Mouse (Mus musculus): ENCODE results near the gene Rere. TPM values are rescaled to one million over a fixed set of nuclear protein-coding genes. Genes with fewer than 3 reads are reported as not detected.
A peak's percentile ranks its signal among the peaks of the same experiment; 100 is the strongest.

Gene Rere
- total RNA-seq, 2 experiments from 2014 or later = 39.6 to 46.7 TPM

- DNase-seq = no peak
These were observed 334.0 kb downstream of the Rere start for GRCm38 (mm10) chr4:150615251-150616028.

GRCm38 (mm10) chr4:150616029-150616420 lies 334.6 kb downstream of the Rere start:
- peak; percentile 46 to 52 for DNase-seq

DNA sequence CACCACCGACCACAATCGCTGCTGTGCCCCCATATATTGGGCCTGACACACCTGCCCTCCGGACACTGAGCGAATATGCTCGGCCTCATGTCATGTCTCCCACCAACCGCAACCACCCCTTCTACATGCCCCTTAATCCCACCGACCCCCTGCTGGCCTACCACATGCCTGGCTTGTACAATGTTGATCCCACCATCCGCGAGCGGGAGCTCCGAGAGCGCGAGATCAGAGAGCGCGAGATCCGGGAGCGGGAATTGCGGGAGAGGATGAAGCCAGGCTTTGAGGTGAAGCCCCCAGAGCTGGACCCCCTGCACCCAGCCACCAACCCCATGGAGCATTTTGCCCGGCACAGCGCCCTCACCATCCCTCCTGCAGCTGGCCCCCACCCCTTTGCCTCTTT lies 335.4 kb downstream of the Rere start:
- no peak for DNase-seq

- DNase-seq = no peak
These were observed 337.6 kb downstream of the Rere start for GRCm38 (mm10) chr4:150619011-150619410.

DNA sequence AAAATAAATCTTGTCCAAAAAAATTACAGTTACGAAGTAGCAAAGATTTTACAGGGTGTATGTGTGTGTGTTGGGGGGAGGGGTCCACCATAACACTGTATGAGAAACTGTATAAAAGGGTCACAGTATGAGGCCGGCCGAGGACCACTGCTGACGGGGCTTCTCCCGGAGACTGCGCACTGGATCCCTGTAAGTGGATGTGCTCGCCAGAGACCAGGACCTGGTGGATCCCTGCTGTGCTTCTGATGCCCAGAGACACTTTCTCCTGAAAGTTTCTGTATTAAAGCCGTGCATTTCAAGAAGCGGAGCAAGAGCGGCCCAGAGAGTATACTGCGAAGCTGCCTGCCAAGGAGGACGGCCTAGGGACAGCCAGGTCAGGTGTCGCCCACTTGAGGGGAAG lies 341.2 kb downstream of the Rere start:
- DNase-seq = no peak

DNA sequence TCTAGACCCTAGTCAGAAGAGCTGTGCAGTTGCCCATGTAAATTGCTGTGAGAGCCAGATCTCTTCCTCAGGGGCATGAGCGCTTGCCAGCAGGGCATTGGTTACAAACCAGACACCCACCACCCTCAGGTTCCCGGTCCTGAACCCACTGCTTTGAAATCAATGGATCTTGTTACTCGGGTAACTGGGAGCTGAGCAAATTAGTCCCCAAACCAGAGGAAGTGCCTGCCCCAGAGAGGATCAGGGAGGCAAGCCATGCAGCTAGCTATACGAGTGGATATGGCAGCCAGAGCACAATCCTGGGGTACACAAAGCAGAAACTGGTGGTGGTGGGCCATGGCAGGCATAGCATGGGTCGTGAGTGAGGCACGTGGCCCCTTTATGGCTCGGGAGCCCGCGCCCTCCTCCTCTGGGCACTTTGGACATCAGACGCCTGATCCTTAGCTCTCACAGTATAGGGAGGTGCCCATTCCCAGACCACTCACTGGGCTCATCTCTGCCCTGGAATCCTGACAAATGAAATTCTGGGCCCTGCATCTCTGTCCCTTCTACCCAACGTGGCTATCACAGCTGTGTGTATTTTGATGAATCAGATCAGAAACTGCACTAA lies 342.9 kb downstream of the Rere start:
- no peak for DNase-seq

- no peak for DNase-seq
These were observed 343.5 kb downstream of the Rere start for GRCm38 (mm10) chr4:150624933-150625332.

DNA sequence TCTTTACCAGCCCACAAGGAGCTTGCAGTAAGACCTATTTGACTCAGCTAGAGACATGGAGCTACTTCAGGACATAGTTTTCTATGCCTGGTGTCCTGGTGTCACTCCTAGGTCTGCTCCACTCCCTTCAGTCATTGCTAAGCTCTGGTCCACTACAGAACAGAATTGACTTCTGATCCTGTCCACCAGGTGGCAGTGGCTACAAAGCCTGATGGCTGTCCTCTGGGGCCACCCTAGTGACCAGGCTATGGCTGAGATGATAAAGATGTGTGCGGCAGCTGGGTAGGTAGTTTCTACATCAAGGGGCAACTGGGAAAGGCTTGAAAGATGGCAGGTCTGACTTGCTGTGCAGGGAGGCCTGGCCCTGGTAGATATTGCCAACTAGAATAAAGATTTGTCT lies 344.0 kb downstream of the Rere start:
- peak; percentile 75 to 82 for DNase-seq

DNA sequence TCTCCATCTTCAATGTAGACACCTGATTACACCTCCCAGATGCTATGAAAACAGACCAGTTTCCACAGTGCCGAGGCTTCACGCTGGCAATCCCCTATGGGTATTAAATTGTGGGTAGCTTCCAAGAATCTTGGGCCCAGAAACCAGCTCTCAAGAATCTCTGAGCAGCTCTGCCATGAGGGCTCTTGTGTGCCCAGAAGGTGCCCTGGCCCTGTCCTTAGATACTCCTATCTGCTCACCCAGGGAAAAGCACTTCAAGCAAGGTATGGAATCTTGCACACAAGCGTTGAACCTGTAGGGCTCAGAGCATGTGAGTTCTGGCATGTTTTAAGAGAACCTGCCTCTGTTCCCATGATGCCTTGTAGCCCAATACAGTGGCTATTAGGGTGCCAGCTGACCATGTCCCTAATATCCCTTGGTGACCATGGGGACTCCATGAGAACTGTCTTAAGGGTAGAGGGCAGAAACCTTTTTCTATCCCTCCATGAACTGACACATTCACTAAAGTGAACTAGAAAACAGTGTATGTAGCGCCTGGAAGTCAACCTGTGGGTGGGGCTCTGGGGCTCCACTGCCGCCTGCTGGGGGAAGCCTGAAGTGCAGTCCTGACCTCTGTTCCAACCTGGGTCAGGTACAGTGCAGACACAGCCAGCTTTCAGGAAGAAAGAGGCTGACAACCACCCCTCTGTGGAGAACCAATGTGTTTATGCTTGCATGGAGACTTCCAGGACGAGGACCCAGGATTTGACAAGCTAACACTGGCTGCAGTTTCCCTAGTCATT lies 344.7 kb downstream of the Rere start:
- peak; percentile 49 to 80 for DNase-seq

GRCm38 (mm10) chr4:150629266-150629665 lies 347.8 kb downstream of the Rere start:
- DNase-seq = no peak

GRCm38 (mm10) chr4:150635568-150635967 lies 354.1 kb downstream of the Rere start:
- DNase-seq = no peak

- no peak for DNase-seq
These were observed 355.2 kb downstream of the Rere start for GRCm38 (mm10) chr4:150636635-150637034.

DNA sequence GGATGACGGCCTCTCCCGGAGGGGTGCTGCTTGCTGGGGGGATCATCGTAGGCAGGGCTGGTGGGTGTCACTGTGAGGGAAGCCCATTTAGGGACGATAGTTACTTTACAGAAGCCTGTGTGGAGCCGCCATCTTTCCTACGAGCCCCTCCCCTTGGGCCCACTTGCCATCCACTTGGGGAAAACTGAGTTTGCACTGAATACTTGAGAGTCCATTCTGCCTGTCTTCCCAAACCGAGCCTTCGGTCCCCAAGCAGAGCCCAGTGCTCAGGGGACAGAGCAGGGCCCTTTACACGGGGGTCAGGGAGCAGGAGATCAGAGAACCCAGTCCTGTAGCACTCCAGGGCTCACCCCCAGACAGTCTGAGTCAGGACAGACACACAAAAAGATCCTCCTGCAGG lies 362.9 kb downstream of the Rere start:
- no peak for DNase-seq

- DNase-seq = no peak
These were observed 367.9 kb downstream of the Rere start for GRCm38 (mm10) chr4:150649327-150649726.

DNA sequence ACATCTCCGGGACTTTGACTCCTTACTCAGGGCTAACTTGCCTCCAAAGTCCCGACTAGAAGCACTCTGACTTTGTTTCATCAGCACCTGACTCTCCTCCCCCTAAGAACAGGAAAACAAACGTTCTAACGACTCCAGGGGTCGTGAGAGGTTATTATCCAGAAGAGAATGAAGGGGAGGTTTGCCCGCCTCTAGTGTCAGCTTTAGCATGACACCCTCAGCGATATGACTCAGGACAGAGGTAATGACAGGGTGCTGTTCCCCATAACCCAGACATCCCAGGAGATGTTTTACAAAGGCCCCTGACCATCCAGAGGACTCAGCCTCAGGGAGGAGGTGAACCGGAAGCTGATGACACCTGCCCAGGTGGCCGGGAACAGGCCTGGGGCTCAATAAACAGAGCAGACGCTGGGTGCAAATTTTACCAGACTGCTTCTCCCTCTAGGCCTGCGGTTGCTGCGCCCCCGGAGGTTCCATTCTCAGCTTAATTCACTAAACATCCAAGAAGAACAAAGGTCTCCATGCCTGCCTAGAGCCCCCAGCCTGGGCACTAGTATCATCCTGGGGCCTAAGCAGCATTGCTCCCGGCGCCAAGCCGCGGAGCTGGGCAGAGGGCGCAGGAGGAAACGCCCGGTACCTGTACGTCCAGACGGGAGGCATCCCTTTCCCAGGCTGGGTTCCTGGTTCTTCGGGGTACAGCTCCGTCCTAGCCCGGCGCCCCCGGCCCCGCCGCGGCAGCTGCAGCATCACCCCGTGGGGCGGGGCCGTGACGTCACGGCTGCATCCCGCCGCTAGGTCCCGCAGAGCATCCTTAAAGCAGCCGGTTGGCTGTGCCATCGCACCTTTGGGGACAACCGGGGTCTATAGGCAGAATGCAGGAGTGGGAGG lies 370.2 kb downstream of the Rere start, which contains the start of gene Slc45a1:
Gene Slc45a1, minus strand, starts transcription at position 785 of the 888 bp plus-strand sequence.
- DNase-seq = no peak

GRCm38 (mm10) chr4:150653072-150653599 lies 371.7 kb downstream of the Rere start:
- DNase-seq = no peak

- DNase-seq = peak; percentile 80 to 87
These were observed 374.5 kb downstream of the Rere start for GRCm38 (mm10) chr4:150655989-150656388.

DNA sequence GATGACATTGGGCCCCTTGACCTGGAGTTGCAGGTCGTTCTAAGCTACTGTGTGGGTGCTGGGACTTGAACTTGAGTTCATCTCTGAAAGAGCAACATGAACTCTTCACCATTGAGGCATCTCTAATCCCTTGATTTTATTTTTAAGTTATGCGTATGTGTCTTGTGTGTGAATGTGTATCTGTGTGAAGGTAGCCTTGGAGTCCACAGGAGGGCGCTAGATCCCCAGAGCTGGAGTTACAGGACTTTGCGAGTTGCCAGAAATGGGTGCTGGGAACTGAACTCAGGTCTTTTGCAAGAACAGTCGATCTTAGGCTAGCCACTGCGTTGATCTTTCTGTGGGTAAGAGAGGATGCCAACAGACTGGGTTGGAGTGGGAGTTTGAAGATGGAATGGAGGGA lies 375.1 kb downstream of the Rere start:
- peak; percentile 11 to 49 for DNase-seq

- peak in 1 of 2 experiments; percentile 49 for DNase-seq
These were observed 378.6 kb downstream of the Rere start for GRCm38 (mm10) chr4:150659926-150660610.

DNA sequence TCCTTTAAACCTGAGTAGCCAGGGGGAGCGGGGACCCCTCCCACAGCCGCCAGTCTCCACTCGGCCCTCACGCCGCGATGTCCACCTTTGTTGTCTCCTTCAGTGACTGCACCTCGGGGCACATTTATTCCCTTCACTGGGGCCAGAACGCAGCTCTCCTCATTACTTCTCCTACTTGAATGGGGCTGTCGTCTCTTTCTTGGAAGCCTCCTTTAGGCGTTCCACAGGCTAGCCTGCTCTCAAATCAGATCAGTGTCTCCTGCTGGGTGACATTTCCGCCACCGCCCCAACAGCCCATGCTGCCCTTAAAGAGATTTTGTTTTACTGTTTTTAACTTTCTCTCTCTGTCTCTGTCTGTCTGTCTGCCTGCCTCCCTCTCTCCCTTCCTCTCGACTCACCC lies 380.4 kb downstream of the Rere start:
- no peak for DNase-seq

GRCm38 (mm10) chr4:150663192-150663591 lies 381.7 kb downstream of the Rere start:
- peak in 1 of 2 experiments; percentile 57 for DNase-seq
